Mouse (Mus musculus): Measurements from ENCODE around the gene Tmem132d. TPM values are rescaled to one million over a fixed set of nuclear protein-coding genes. Genes with fewer than 3 reads are reported as not detected.
A peak's percentile ranks its signal among the peaks of the same experiment; 100 is the strongest.

Gene Tmem132d
- total RNA-seq, 1 experiment: 2.5 TPM

DNA sequence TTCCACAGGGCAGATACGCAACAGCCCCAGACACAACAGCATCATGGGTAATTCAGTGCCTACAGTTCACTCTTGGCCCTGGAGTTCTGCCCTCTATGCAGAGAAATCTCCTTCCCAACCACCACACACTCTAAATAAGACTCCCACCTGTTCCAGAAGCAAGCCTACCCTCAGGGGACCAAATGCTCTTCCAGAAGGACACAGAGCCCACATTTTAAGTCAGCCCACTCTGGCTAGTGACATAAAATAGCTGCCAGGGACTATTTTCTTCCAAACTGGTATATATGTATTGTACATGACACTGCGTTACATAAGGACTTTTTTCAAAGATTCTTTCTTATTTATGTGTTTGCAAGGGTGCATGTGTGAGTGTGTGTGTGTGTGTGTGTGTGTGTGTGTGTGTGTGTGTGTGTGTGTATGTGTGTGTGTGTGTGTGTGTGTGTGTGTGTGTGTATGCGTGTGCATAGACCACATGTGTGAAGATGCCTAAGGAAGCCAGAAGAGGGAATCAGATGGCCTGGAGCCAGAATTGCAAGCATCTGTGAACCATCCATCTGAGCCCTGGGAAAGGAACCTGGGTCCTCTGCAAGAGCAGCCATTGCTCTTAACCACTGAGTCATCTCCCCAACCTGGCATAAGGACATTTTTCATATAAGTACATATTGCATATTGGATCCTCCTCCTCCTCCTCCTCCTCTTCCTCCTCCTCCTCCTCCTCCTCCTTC is 67.5 kb downstream of the Tmem132d start:
- Histone ChIP-seq H3K9me3 (ENCODE audit: control insufficient read depth, insufficient read depth, low read depth, low read length) (no peaks in the 10 kb centered on the region), H3K4me1 (ENCODE audit: control insufficient read depth in 2 of 2, insufficient read depth in 2 of 2, low read length in 2 of 2, poor library complexity in 1 of 2) (no peaks in the 10 kb centered on the region), H3K27ac (ENCODE audit: insufficient read depth, low read depth, low read length, poor library complexity, severe bottlenecking) (no peak overlapping the region), H3K36me3 (ENCODE audit: control insufficient read depth, insufficient read depth, low read length, poor library complexity, severe bottlenecking) (no peaks in the 10 kb centered on the region), H3K4me3 (ENCODE audit: insufficient read depth in 1 of 2, low read depth in 1 of 2, low read length in 2 of 2, poor library complexity in 1 of 2, severe bottlenecking in 1 of 2) (no peak overlapping the region), H3K9ac (ENCODE audit: insufficient read depth, low read depth, low read length, poor library complexity, severe bottlenecking) (no peak overlapping the region)
- in situ Hi-C loops (cut with MboI; ENCODE audit: low sequenced_read_pairs in 2 of 2, unreplicated experiment in 2 of 2): no loop called here
- DNase-seq (ENCODE audit: low read depth, low spot score): no peak
- no peak for TF ChIP-seq ZNF384 (IDR thresholded peaks at IDR 0.05; ENCODE audit: low read depth, low read length)

GRCm38 (mm10) chr5:128360946-128361675 is 71.8 kb downstream of the Tmem132d start:
- Histone ChIP-seq H3K27ac (ENCODE audit: insufficient read depth, low read depth, low read length, poor library complexity, severe bottlenecking) (no peak overlapping the region), H3K4me3 (ENCODE audit: insufficient read depth in 1 of 2, low read depth in 1 of 2, low read length in 2 of 2, poor library complexity in 1 of 2, severe bottlenecking in 1 of 2) (no peak overlapping the region), H3K36me3 (ENCODE audit: control insufficient read depth, insufficient read depth, low read length, poor library complexity, severe bottlenecking) (no peaks in the 10 kb centered on the region), H3K4me1 (ENCODE audit: control insufficient read depth in 2 of 2, insufficient read depth in 2 of 2, low read length in 2 of 2, poor library complexity in 1 of 2) (no peaks in the 10 kb centered on the region), H3K9ac (ENCODE audit: insufficient read depth, low read depth, low read length, poor library complexity, severe bottlenecking) (no peak overlapping the region), H3K9me3 (ENCODE audit: control insufficient read depth, insufficient read depth, low read depth, low read length) (no peaks in the 10 kb centered on the region)
- no peak for TF ChIP-seq CHD2 (IDR thresholded peaks at IDR 0.05; ENCODE audit: low read depth, low read length)
- TF ChIP-seq ZC3H11A (IDR thresholded peaks at IDR 0.05; ENCODE audit: borderline replicate concordance, low read depth, low read length): no peak
- TF ChIP-seq HCFC1 (IDR thresholded peaks at IDR 0.05; ENCODE audit: borderline replicate concordance, insufficient read depth, low read length): no peak
- TF ChIP-seq MAFK (IDR thresholded peaks at IDR 0.05; ENCODE audit: insufficient read depth, low read depth, low read length): no peak
- TF ChIP-seq ZNF384 (IDR thresholded peaks at IDR 0.05; ENCODE audit: low read depth, low read length): no peak
- DNase-seq (ENCODE audit: low read depth, low spot score): no peak
- in situ Hi-C loops (cut with MboI; ENCODE audit: low sequenced_read_pairs in 2 of 2, unreplicated experiment in 2 of 2): no loop called here

- Histone ChIP-seq H3K36me3 (ENCODE audit: control insufficient read depth, insufficient read depth, low read length, poor library complexity, severe bottlenecking) (no peaks in the 10 kb centered on the region), H3K9me3 (ENCODE audit: control insufficient read depth, insufficient read depth, low read depth, low read length) (no peaks in the 10 kb centered on the region), H3K4me1 (ENCODE audit: control insufficient read depth in 2 of 2, insufficient read depth in 2 of 2, low read length in 2 of 2, poor library complexity in 1 of 2) (no peaks in the 10 kb centered on the region), H3K9ac (ENCODE audit: insufficient read depth, low read depth, low read length, poor library complexity, severe bottlenecking) (no peak overlapping the region), H3K27ac (ENCODE audit: insufficient read depth, low read depth, low read length, poor library complexity, severe bottlenecking) (no peak overlapping the region), H3K4me3 (ENCODE audit: insufficient read depth in 1 of 2, low read depth in 1 of 2, low read length in 2 of 2, poor library complexity in 1 of 2, severe bottlenecking in 1 of 2) (no peak overlapping the region)
- peak; percentile 72 for DNase-seq (ENCODE audit: low read depth, low spot score)
- in situ Hi-C loops (cut with MboI; ENCODE audit: low sequenced_read_pairs in 2 of 2, unreplicated experiment in 2 of 2): no loop called here
- TF ChIP-seq HCFC1 (IDR thresholded peaks at IDR 0.05; ENCODE audit: borderline replicate concordance, insufficient read depth, low read length) (no peak), CHD2 (IDR thresholded peaks at IDR 0.05; ENCODE audit: low read depth, low read length) (no peak), MAFK (IDR thresholded peaks at IDR 0.05; ENCODE audit: insufficient read depth, low read depth, low read length) (no peak), ZNF384 (IDR thresholded peaks at IDR 0.05; ENCODE audit: low read depth, low read length) (no peak), ZC3H11A (IDR thresholded peaks at IDR 0.05; ENCODE audit: borderline replicate concordance, low read depth, low read length) (no peak)
Measured at GRCm38 (mm10) chr5:128348835-128349234, 84.0 kb downstream of the Tmem132d start.

- H3K4me1 ChIP-seq (ENCODE audit: control insufficient read depth in 2 of 2, insufficient read depth in 2 of 2, low read length in 2 of 2, poor library complexity in 1 of 2): no peaks in the 10 kb centered on the region
- no peak overlapping the region for H3K27ac ChIP-seq (ENCODE audit: insufficient read depth, low read depth, low read length, poor library complexity, severe bottlenecking)
- in situ Hi-C loops (cut with MboI; ENCODE audit: low sequenced_read_pairs in 2 of 2, unreplicated experiment in 2 of 2): no loop called here
- H3K36me3 ChIP-seq (ENCODE audit: control insufficient read depth, insufficient read depth, low read length, poor library complexity, severe bottlenecking): no peaks in the 10 kb centered on the region
- DNase-seq (ENCODE audit: low read depth, low spot score): no peak
- TF ChIP-seq HCFC1 (IDR thresholded peaks at IDR 0.05; ENCODE audit: borderline replicate concordance, insufficient read depth, low read length): no peak
- no peak for TF ChIP-seq CHD2 (IDR thresholded peaks at IDR 0.05; ENCODE audit: low read depth, low read length)
- TF ChIP-seq MAFK (IDR thresholded peaks at IDR 0.05; ENCODE audit: insufficient read depth, low read depth, low read length): no peak
- TF ChIP-seq ZNF384 (IDR thresholded peaks at IDR 0.05; ENCODE audit: low read depth, low read length): no peak
- TF ChIP-seq ZC3H11A (IDR thresholded peaks at IDR 0.05; ENCODE audit: borderline replicate concordance, low read depth, low read length): no peak
- H3K9me3 ChIP-seq (ENCODE audit: control insufficient read depth, insufficient read depth, low read depth, low read length): no peaks in the 10 kb centered on the region
- no peak overlapping the region for H3K4me3 ChIP-seq (ENCODE audit: insufficient read depth in 1 of 2, low read depth in 1 of 2, low read length in 2 of 2, poor library complexity in 1 of 2, severe bottlenecking in 1 of 2)
- H3K9ac ChIP-seq (ENCODE audit: insufficient read depth, low read depth, low read length, poor library complexity, severe bottlenecking): no peak overlapping the region
Measured at GRCm38 (mm10) chr5:128336841-128337240, 96.0 kb downstream of the Tmem132d start.
